Mouse (Mus musculus) layer of hippocampus, postnatal 10 days (tissue): ENCODE results near the gene Ubash3a. TPM values are rescaled to one million over a fixed set of nuclear protein-coding genes. Genes with fewer than 3 reads are reported as not detected.

Source experiments
- DNase-seq, 2 experiments: peaks; one replicate each; pipeline ENCODE4 v3.0.0; 2021; ENCODE audit warnings: low spot score in 2 of 2
- total RNA-seq, 2 experiments: library from RNA; stranded (reverse); gene quantifications; 2 replicates each; pipeline ENCODE4 v1.2.3; 2021

Gene Ubash3a
- total RNA-seq, 2 experiments from 2014 or later, result 0.51 to 1.5 TPM

DNA sequence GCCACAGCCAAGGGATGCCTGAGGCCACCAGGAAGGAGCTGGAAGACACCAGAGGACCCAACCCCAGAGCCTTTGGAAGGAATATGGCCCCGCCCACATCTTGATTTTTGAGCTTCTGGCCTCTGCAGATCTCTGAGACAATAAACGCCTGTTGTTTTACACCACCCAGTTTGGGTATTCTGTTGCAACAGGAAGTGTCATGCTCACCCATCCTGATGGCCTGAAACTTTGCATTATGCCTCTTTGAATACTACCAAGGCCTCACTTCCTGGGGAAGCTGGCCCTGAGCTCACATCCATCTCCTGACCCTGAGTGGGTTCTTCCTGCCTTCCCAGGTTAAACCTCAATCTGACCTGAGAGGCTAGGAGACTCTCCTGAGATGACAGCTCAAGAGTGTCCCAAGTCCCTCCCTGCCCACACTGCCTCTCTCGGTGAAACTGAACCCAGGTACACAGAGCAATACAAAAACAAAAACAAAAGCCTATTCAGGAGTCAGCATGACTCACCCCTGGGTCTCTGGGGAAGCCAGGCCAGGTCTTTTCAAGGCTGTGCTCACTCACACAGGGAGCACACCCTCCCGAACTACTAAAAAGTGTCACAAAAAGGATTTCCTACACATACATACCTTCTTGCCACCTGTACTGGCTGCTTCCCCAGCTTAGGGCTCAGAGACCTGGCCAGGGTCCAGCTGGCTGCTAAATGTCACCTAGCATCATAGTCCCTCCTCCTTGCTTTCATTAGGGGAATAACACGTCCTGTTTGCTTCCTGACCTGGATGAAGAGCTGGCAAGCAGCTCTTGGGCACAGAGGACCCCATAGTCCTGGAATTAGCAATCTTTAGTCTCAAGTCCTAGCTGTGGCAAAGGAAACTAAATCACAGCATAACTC, 8.6 kb downstream of the Ubash3a start:
- DNase-seq, result no peak

DNA sequence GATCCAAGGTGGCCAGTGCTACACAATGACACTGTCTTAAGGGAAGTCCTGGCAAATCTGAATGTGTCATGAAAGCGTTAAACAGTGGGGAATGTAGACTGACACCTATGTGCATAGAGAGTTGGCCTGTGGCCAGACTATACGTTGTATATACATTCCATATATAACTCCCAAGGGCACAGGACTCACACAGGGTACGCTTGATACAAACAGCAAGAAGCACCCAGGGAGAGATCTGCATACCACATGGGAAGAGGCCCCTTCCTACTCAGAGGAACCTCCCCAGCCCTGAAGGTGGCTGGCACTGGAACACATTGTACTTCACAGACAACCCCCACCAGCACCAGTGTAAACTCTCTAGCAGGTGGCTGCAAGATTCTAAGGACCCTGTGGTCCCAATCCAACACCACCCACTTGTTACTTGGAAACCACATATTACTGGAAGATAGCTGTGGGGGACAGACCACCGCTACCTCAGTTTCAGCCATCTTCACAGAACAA, 15.2 kb downstream of the Ubash3a start:
- DNase-seq, result no peak

DNA sequence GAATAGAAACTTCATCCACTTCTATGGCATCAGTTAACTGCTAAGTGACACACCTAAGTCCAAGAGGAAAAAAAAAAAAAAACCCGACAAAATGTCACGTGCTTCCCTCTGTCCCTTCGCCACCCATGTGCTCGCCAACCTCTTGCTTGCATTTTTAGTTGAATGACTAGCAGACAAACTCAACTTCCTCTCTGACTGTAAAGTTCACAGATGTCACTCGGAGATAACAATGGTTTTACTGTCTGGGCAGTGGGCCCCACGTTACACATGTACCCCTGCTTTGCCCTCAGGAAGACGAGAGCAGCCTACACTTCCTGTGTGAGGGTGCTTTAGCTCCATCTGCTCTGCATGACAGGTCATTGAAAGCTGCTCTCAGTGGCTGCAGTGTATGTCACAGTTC, 16.2 kb downstream of the Ubash3a start:
- DNase-seq, result no peak

DNA sequence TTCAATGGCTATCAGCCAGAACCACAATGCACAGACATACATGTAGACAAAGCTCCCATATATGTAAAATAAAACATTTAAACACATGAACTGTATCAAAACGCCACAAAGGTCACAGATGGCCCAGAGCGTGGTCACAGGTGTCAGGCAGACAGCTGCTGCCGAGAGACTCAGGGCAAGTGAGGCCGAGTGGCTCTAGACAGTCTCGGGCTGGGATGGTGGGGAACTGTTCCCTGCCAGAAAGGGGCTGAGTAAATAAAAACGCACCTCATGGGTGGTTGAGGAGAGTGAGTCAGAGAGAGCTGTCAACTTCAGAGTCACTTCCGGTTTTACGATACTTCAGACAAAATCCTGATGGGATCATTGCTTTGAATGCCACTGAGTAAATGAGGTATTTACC, 16.9 kb downstream of the Ubash3a start:
- DNase-seq, result no peak

DNA sequence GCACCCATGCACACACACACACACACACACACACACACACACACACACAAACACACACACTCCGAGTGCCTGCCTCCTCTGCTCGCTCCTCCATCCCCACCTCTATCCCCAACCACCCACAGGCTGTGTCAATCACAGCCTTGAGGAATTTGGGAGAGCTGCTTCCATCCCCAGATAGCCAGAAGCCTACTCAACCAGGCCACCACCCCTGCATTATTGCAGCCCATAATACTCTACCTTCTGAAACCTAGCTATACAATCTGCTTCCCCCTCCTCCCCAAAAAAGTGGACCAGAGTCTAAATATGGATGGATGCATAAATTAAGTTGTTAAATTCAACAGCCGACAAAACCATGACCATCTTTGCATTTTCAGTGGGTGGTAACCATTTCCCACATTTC, 18.7 kb downstream of the Ubash3a start:
- no peak for DNase-seq

DNA sequence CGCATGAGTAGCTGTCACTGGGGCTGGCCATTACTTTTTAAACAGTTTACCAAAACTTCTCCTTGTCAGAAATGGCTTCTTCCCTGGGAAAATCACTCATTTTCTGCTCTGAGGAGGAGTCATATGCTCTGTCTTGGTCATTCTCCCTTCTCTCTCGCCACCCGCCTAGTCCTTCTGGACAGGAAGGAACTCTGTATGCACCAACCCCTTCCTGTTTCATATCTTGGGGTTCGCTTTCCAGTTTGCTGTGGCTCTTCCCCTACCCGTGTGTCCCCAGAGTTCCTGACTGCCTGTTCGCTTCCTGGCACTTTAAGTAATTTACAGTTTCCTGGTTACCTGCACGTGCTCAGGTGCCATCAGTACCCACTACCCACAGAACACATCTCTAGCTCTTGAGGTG, 19.3 kb downstream of the Ubash3a start:
- DNase-seq, result no peak

DNA sequence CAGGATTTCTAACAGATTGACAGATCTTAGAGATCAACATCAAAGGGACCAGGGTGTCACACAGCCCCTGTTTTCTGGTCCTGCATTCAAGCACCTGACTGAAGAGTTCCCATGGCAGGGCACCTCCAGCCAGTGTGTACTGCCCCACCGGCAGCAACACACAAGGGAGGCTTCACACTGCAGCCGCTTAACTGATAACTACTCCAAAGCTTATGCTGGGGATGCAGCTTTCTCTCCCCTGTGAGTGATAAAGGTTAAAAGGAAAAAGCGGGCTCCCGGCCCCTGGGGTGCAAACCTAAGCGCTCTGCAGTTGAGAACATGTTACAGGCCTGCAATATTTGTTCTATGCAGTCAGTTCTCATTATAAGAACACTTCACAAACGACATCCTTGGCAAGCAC, 24.1 kb downstream of the Ubash3a start:
- DNase-seq, result no peak

DNA sequence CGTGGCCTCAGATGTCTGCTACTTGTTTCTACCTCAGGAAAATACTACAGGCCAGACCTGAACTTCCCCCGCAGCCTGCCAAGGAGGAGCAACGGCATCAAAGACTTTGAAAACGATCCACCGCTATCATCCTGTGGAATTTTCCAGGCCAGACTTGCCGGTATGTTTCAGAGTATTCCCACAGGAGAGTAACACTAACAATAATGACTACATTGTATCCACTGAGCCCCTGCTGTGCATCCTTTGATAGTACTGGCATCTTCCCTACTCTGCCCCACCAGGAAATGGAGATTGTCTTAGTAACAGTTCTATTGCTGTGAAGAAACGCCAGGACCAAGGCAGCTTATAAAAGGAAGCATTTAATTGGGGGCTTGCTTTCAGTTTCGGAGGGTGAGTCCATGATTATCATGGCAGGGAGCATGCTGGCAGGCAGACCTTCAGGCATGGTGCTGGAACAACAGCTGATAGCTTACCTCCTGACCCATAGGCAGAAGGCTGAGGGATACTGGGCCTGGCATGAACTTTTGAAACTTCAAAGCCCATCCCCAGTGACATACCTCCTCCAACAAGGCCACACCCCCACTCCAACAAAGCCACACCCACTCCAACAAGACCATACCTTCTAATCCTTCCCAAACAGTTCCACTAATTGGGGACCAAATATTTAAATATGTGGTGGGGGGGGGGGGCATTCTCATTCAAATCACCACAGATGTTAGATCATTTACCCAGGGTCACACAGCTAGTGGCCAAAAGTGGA, 24.8 kb downstream of the Ubash3a start:
- no peak for DNase-seq

DNA sequence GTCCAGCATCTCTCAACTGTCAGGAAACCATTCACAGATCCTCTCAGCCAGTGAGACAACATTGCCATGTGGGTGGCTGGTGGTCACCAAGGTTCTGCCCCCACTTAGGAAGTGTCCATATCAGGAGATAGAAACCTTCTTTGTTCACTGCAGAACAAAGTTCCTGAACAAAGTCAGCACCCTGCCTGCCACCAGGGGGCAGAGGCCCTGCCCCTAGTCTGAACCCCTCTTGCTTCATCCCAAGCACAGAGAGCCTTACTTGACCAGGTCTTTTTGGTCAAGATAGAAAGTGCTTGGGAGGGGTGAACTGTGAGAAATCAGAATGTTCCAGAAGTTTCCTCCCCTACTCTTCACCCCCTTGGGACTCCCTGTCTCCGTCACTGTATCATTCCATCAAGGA, 28.2 kb downstream of the Ubash3a start:
- DNase-seq, result no peak

DNA sequence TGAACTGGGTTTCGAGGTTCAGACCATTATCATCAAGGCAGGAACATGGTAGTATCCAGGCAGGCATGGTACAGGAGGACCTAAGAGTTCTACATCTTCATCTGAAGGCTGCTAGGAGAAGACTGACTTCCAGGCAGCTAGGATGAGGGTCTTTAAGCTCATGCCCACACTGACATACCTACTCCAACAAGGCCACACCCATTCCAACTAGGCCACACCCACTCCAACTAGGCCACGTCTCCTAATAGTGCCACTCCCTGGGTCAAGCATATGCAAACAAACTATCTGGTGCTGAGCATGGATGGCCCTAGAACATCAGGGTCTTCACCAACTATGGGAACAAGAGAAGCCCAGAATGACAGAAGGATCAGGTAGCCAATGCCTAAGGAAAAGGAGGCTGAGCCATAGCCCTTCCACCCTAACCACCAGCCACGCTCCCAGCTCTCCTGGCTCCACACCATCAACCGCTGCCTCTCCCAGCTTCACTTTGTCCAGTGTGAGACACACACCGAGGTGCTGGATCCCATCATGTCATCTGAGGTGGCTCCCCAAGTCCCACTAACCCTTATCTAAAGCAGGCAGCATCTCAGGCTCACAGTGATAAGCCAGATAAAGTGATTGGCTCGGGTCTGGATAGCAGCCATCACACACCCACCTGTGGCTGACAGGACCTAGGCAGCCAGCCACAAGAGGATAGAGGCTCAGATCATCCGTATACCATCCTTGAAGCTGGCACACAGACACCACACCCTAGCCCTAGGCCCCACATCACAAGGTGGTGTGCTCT, 30.8 kb downstream of the Ubash3a start:
- DNase-seq, result no peak

DNA sequence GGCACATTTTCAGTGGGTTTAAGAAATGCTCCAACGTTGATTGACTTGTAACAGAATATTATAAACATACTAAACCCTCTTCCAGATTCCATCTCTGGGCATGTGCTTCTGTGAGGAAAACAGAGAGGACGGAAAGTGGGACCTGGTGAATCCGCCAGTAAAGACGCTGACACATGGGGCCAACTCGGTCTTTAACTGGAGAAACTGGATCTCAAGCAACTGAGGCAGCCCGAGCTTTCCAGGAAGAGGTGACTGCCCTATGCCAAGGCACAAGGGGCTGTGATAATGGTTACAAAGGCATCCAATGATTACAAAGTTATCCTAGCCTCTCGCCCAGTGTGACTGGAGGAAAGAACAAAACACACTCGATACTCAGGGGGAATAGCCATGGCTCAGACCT, 33.5 kb downstream of the Ubash3a start:
- no peak for DNase-seq

DNA sequence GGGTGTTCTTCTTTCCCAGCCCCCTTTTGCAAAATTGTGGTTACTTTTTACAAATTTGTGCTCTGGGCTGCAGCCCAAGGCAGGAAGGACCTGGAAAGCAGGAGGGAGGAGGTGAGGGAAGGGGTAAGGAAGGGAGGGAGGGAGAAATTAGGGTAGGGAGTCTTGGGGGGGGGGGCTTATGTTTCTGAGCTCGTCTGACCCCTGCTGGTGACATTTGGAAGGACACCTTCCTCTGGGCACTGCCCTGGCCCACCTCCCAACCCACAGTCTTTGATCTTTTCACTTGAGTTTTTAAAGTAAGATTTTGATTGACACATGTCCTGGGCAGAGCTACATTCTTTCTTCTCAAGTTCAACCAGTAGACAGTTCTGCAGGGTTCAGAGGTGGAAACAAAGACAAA, 35.1 kb downstream of the Ubash3a start:
- no peak for DNase-seq

DNA sequence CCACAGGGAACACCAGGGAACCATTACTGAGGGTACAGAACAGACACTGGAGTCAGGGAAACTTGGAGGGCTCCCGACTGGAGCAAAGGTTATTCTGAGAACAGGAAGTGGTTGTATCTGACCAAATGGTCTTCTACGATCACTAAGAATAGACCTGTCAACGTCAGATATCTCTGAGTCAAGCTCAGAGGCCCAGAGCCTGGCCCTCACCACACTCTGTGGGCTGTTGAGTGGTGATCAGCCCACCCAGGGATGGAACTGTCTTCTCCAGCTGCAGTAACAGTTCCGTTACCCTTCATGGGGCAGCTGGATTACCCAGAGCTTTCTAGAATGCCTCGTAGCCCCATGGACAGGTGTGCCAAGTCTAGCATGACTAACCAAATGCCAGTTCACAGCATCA, 37.6 kb downstream of the Ubash3a start:
- DNase-seq, result no peak

DNA sequence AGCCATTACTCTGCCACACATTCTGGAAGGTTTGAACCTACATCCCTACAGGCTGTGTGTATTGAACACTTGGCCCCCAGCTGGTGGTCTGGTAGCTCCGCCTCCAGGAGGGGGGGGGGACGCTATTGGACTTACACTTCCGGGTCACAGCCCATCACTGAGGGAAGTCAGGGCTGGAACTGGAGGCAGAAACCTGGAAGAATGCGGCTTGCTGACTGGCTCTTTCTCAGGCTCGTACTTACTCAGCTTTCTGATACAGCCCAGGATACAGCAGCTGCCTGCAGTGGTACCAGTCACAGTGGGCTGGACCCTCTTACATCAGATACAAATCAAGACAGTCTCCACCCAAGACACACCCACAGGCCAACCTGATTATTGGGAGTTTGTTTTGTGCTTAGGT, 39.5 kb downstream of the Ubash3a start:
- DNase-seq, result no peak

DNA sequence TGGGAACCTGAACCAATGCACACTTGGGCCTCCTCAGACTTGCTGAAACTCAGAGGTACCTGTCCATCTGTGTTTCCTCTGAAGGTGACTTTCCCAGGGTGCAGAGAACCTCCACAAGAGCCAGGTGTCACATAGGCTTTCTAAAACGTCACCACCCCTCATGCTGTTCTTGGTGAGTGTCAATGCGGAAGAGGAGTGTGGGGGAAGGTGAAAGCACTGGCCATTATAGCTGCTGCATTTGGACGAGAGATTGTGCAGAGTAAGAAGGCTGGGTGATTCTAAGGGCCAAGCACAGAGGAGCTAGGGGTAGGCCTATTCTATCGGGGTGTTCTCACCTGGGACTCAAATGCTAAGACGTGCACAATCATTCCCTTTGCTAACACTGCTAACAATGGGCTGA, 46.3 kb downstream of the Ubash3a start:
- DNase-seq, result no peak

DNA sequence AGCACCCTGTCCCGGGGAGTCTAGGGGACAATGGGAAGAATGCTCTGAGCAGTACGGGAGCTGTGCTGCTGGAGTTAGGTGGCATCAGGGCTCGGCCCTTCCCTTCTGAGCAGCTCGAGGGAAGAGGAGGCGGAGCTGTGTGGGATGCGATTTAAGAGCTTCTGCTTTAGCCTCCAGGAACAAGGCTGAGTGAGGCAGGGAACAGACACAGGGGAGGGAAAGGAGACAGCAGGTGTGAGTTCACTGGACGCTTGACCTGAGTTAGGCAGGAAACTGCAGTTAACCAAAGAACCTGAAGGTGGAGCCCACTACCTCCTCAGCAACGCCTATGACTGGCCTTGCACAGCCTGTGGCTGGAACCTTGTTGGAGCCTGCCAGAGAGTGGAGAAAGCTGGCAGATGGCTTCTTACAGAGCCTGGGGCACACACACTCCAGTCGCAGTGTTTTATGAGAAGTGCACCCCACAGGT, 46.8 kb downstream of the Ubash3a start:
- DNase-seq, result peak; percentile 77 to 83

DNA sequence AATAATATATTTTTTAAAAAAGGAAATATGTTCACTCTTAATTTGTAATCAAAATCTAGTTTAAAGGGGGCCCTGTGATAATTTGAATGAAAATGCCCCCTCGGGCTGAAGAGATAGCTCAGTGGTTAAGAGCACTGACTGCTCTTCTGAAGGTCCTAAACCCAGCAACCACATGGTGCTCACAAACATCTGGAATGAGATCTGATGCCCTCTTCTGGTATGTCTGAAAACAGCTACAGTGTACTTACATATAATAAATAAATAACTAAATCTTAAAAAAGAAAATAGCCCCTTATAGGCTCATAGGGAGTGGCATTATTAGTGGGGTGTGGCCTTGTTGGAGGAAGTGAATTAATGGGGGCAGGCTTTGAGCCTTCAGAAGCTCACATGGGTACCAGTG, 49.5 kb downstream of the Ubash3a start:
- DNase-seq, result no peak

DNA sequence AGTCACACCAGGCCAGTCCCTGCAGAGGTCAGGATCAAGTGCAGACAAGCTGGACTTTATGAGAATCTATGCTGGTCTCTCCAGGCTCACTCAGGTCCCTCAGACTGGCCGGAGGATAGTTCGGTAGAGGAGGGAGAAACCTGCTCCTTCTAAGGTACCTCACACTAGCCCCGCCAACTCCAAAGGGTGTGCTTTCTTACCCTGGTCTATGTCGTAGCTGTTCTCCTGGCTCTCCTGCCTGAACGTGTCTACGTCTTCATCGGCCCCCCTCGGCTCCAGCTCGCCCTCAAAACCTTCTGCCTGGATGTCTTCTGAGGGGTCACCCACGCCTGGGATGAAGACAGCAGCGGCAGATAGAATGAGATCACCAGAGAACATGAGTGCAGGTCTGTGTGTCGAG, 50.2 kb downstream of the Ubash3a start:
- DNase-seq, result no peak

DNA sequence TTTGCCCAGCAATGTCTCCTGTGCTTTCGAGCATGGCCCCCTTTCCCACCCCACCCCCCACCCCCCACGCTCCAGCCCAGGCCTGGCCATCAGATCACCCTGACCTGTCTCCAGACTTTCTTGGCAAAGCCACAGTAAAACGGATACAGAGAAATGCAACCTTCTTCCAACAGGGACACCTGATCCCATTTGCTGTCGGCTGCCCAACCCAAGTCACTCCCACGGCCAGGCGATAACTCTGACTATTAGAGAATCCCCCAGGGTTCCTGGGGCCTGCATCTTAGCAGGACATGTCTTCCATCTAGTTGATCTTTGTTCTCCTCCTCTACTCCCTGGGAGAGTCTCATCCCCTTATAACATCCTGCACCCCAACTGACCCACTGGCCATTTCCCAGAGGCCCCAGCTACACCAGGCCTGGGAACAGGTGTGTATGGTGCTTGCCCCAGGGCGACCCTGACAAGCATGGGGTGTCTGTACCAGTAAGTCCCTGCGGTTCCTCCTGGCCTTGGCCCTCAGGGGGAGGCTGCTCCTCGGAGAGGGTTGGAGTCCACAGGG, 50.7 kb downstream of the Ubash3a start:
- no peak for DNase-seq

DNA sequence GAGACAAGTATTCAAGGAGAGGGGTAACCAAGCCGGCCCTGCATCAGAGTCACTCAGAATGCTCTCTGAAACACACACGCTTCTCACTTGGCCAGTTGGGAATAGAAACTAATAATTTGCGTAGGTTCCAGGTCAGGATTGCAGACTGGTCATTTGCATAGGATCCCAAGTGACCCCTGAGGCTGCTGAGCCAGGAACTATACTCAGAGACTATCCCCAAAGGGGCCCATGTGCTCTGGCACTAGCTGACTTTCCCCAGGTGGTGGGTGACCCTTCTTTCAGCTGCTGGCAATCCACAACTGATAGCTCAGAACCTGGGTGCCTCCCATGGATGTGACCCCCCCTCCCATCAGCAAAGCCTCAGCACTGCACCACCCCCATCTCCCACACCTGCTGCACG, 51.5 kb downstream of the Ubash3a start:
- no peak for DNase-seq

DNA sequence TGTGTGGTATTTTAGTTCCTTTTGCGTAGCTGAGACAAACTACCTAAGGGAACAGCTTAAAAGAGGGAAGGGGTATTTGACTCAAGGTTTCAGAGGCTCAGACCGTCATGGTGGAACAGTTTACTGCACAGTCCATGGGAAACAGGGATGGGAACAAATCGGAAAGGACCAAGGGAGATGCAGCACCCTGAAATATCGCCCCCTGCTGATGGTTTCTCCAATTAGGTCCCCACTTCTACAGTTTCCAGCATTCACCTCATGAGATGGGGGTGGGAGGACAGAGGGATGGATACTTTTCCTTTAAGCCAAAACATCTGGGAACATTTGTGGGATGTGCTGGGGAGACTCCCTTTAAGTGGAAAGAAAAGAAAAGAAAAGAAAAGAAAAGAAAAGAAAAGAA, 52.2 kb downstream of the Ubash3a start:
- no peak for DNase-seq
